Mouse (Mus musculus) kidney, adult 11 months (tissue): ENCODE data around the gene Dcaf15.

ENCODE experiments used
- DNase-seq: peaks from one replicate; pipeline ENCODE4 v3.0.0; 2022

Dcaf15 gene

GRCm38 (mm10) chr8:84104697-84105609 is at the start of gene Dcaf15:
Gene Dcaf15, minus strand, starts transcription at chr8:84104768.
- DNase-seq, result peak; percentile 99

DNA sequence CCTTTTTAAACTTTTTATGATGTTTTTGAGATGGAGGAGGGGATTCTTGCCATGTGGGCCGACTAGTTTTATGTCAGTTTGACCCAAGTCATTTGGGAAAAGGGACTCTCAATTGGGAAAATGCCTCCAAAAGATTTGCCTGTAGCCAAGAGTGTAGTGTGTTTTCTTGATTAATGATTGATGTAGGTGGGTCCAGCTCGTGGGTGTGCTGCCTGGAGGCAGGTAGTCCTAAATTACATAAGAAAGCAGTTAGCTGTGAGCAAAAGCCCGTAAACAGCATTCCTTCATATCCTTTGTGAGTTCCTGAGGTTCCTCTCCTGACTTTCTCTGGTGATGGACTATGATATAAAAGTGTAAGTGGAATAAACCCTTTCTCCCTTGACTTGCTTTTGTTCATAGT is 44.6 kb upstream of the Dcaf15 start:
- peak; percentile 47 for DNase-seq

DNA sequence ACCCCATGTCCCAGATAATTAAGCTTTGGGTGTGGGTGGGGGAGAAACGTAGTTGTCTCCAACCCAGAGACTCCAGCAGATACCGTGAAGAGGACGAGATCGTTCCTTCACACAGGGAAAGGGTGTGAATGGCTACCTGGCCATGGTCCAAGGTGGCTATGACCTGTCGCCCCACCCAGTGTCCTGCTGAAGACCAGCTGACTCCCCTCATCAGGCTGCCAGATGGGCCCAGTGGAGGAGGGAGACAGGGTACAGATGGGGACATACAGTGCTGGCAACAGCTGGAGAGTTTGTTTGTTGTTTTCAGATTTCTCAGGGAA is 43.9 kb upstream of the Dcaf15 start:
- DNase-seq, result peak; percentile 23

- peak; percentile 96 for DNase-seq
Observed at GRCm38 (mm10) chr8:84147769-84148530, 43.4 kb upstream of the Dcaf15 start, which contains the start of the genes Cc2d1a and 4930432K21Rik. Gene Cc2d1a, minus strand, starts transcription at chr8:84147936. Gene 4930432K21Rik, plus strand, starts transcription at chr8:84148025.

- no peak for DNase-seq
Observed at GRCm38 (mm10) chr8:84147324-84147766, 42.8 kb upstream of the Dcaf15 start.

- no peak for DNase-seq
Observed at GRCm38 (mm10) chr8:84144636-84145245, 40.2 kb upstream of the Dcaf15 start.

DNA sequence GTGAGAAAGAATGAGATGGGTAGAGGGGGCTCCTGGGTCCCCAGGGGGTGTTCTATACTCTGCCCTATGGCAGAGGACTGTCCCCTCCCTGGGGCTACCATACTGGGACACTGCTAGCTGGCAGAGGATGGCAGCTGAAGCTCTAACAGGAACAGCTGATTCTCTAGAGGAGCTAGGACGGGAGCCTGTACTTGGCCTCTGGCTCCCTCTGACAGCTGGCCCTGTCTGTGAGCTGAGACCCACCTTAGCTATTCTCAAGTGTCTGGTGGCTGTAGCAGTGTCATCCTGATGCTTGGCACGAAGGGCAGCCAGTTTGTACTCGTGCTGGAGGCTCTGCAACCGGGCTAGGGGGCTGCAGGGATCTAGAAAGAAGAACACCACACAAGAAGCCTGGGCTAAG is 36.3 kb upstream of the Dcaf15 start:
- no peak for DNase-seq

- no peak for DNase-seq
Observed at GRCm38 (mm10) chr8:84137848-84138247, 33.3 kb upstream of the Dcaf15 start.

DNA sequence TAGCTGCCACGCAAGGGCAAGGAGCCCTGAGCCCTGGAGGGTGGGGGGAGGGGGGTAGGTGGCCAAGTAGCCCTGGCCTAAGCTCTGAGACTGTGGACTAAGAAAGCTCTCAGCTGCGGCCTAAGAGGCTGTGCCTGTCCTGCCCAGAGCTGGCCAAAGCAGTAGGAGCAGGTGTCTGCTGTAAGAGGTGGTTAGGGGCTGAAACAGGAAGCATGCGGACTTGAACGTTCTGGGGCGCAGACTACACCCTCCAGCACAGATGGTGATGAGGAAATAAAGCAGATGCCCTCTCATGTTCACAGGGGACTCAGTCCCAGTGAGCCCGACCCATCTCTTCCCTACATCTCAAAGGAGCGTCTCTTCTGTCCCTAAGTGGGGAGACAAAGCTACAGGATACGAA is 27.7 kb upstream of the Dcaf15 start:
- DNase-seq, result no peak

GRCm38 (mm10) chr8:84130806-84131205 is 26.2 kb upstream of the Dcaf15 start:
- peak; percentile 64 for DNase-seq

- DNase-seq, result no peak
Observed at GRCm38 (mm10) chr8:84128277-84128676, 23.7 kb upstream of the Dcaf15 start.

- no peak for DNase-seq
Observed at GRCm38 (mm10) chr8:84127202-84127901, 22.8 kb upstream of the Dcaf15 start.

- no peak for DNase-seq
Observed at GRCm38 (mm10) chr8:84126742-84127141, 22.2 kb upstream of the Dcaf15 start.

DNA sequence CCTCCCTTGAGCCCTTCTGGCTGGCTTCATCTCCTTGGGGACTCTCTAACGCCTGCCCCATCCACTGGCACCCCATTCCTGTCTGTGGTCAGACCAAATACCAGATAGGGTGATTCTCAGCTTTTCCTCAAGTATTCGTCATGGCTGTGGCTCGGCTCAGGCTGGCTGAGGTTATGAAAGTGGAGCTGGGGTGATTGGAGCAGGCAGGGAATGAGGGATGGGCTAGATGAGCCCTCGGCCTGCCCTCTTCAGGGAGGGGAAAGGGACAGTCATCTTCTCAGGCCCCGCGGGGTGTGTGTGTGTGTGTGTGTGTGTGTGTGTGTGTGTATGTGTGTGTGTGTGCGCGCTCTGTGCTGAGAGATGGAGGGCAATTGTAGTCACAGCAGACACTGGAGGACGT is 21.1 kb upstream of the Dcaf15 start, which contains the start of gene Podnl1:
Podnl1 (plus strand) TSS at position 334 of the 400 bp plus-strand sequence.
- no peak for DNase-seq

GRCm38 (mm10) chr8:84122151-84122550 is 17.6 kb upstream of the Dcaf15 start:
- DNase-seq, result no peak

- no peak for DNase-seq
Observed at GRCm38 (mm10) chr8:84115646-84116045, 11.1 kb upstream of the Dcaf15 start.

- DNase-seq, result no peak
Observed at GRCm38 (mm10) chr8:84106216-84107040, 1.9 kb upstream of the Dcaf15 start.

GRCm38 (mm10) chr8:84105676-84106075 is 1.1 kb upstream of the Dcaf15 start:
- DNase-seq, result no peak

DNA sequence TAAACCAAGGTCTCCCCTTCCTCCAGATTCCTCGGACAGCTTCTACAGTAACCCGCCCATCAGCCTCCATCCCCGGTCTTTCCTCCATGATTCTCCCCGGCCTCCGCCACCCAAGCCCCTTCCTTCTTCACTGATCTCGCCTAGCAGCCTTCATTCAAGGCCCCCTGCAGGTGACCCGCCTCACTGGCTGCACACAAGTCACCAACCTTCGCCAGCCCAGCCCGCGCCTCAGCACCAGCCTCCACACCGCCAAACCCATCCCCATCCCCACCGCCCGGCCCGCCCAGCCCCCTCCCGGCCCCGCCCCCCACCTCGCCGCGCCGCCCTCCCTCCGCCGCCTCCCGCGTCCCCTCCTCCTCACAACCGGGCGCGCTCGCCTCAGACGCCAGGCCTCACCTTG is 347 bp downstream of the Dcaf15 start:
- peak; percentile 61 for DNase-seq

GRCm38 (mm10) chr8:84103601-84104000 is 967 bp downstream of the Dcaf15 start:
- DNase-seq, result peak; percentile 72

DNA sequence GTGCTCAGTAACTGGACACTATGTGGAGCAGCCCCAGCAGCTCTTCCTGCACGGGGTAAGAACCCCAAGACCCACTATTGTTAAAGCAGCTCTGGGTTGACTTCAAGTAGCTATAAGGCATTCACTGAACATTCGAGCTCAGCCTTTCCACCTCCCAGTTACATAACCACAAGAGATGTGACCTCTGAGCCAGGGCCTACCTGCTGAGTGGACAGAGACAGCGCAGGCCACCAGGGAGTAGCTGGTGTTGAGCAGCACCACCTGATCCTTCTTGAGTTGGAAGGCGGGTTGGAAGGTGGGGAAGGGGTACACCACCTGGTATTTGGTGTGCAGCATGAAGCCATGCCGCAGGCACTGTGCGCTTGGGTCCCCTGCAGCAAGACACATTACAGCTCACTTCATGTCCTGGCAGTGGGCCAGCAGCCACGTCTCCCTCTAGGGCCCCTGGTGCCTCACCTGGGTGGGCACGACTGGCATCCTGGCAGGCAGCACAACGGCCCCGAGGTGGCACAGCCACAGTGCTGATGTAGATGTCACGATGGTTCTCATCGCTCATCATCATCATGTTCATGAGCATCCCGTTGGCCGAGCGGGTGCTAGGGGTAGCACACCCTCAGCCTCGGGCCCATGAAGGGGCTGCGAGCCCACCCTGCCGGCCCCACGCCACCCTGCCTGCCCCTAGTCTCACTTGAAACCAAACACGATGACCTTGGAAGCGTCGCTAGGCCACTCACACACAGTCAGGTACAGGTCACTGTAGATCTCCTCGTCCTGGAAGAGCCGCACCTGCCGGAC is 2.9 kb downstream of the Dcaf15 start:
- peak; percentile 66 for DNase-seq
